Mouse (Mus musculus): ENCODE measurements around the gene Ntm. TPM values are rescaled to one million over a fixed set of nuclear protein-coding genes. Genes with fewer than 3 reads are reported as not detected.

The Ntm gene
- polyA plus RNA-seq, 1 experiment from 2014 or later: 134 TPM

- WGBS: 55% methylated on average over 5 of the region's 5 CpGs
- H3K4me1 ChIP-seq (replicated peaks; ENCODE audit: control insufficient read depth, insufficient read depth, low read length): peaks cover 8% of the 10 kb centered on the region
- no peaks in the 10 kb centered on the region for H3K27me3 ChIP-seq (replicated peaks; ENCODE audit: control insufficient read depth, insufficient read depth, low read length)
- no peaks in the 10 kb centered on the region for H3K9me3 ChIP-seq (ENCODE audit: control insufficient read depth, low read length)
- ATAC-seq: no peak
- H3K4me2 ChIP-seq (ENCODE audit: low read length): no peak overlapping the region
- no peak overlapping the region for H3K4me3 ChIP-seq (replicated peaks; ENCODE audit: low read length)
- H3K27ac ChIP-seq (ENCODE audit: low read length): no peak overlapping the region
- H3K36me3 ChIP-seq (ENCODE audit: control insufficient read depth, insufficient read depth): no peaks in the 10 kb centered on the region
- H3K9ac ChIP-seq (replicated peaks; ENCODE audit: low read depth, low read length): no peak overlapping the region
Measured at GRCm38 (mm10) chr9:29439401-29439800, 523.5 kb downstream of the Ntm start.

DNA sequence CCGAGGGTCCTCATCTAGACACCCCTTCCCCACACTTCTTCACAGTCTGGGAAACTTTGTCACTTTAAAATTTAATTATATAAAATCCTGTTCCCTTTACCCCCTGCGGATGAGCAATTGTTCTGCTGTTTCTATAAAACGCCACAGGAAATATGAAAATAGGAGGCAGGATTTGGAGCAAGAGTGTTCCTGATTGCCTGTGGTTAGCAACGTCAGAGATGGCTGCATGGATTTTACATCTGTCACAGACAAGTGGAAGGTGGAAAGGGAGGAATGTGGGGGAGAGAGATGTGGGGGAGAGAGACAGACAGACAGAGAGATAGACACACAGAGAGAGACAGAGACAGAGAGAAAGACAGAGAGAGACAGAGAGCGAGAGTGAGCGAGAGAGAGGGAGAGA, 528.3 kb downstream of the Ntm start:
- no peak overlapping the region for H3K4me3 ChIP-seq (replicated peaks; ENCODE audit: low read length)
- H3K4me1 ChIP-seq (replicated peaks; ENCODE audit: control insufficient read depth, insufficient read depth, low read length): peaks cover 9% of the 10 kb centered on the region
- no peak overlapping the region for H3K27ac ChIP-seq (ENCODE audit: low read length)
- H3K27me3 ChIP-seq (replicated peaks; ENCODE audit: control insufficient read depth, insufficient read depth, low read length): no peaks in the 10 kb centered on the region
- 36% methylated on average over 6 of the region's 6 CpGs for WGBS
- ATAC-seq: no peak
- H3K9me3 ChIP-seq (ENCODE audit: control insufficient read depth, low read length): no peaks in the 10 kb centered on the region
- H3K4me2 ChIP-seq (ENCODE audit: low read length): no peak overlapping the region
- H3K36me3 ChIP-seq (ENCODE audit: control insufficient read depth, insufficient read depth): no peaks in the 10 kb centered on the region
- no peak overlapping the region for H3K9ac ChIP-seq (replicated peaks; ENCODE audit: low read depth, low read length)

DNA sequence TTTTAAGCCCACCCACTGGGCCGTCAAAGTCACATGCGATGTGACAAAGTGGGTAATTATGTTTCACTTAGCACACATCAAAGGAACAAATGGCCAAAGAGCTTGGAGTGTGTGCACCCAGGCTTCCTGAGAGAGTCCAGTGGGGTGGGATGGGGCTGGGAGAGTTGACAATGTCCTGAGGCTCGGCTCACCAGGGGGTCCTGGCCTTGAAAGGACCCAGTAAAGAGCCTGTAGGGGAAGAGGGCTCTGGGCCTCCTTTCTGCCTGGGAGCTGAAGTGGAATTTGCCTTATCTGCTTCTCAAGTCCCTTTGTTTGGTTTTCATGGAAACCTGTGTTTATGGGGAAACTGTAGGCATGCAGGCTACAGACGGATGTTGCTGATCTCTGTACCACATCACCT, 529.0 kb downstream of the Ntm start:
- Histone ChIP-seq H3K36me3 (ENCODE audit: control insufficient read depth, insufficient read depth) (no peaks in the 10 kb centered on the region), H3K27ac (ENCODE audit: low read length) (no peak overlapping the region; the same call in 1 of the 2 replicates), H3K4me2 (ENCODE audit: low read length) (no peak overlapping the region), H3K4me3 (replicated peaks; ENCODE audit: low read length) (no peak overlapping the region), H3K9me3 (ENCODE audit: control insufficient read depth, low read length) (no peaks in the 10 kb centered on the region), H3K9ac (replicated peaks; ENCODE audit: low read depth, low read length) (no peak overlapping the region), H3K27me3 (replicated peaks; ENCODE audit: control insufficient read depth, insufficient read depth, low read length) (no peaks in the 10 kb centered on the region), H3K4me1 (replicated peaks; ENCODE audit: control insufficient read depth, insufficient read depth, low read length) (peaks cover 11% of the 10 kb centered on the region)
- WGBS: 8% methylated on average over 4 of the region's 4 CpGs
- no peak; the same call in 1 of the 2 replicates for ATAC-seq

- Histone ChIP-seq H3K4me3 (replicated peaks; ENCODE audit: low read length) (no peak overlapping the region), H3K27ac (ENCODE audit: low read length) (no peak overlapping the region), H3K4me1 (replicated peaks; ENCODE audit: control insufficient read depth, insufficient read depth, low read length) (peaks cover 15% of the 10 kb centered on the region), H3K36me3 (ENCODE audit: control insufficient read depth, insufficient read depth) (no peaks in the 10 kb centered on the region), H3K27me3 (replicated peaks; ENCODE audit: control insufficient read depth, insufficient read depth, low read length) (no peaks in the 10 kb centered on the region), H3K9ac (replicated peaks; ENCODE audit: low read depth, low read length) (no peak overlapping the region), H3K4me2 (ENCODE audit: low read length) (no peak overlapping the region), H3K9me3 (ENCODE audit: control insufficient read depth, low read length) (no peaks in the 10 kb centered on the region)
- WGBS: 51% methylated on average over 7 of the region's 7 CpGs
- no peak for ATAC-seq
Measured at GRCm38 (mm10) chr9:29433156-29433555, 529.8 kb downstream of the Ntm start.

DNA sequence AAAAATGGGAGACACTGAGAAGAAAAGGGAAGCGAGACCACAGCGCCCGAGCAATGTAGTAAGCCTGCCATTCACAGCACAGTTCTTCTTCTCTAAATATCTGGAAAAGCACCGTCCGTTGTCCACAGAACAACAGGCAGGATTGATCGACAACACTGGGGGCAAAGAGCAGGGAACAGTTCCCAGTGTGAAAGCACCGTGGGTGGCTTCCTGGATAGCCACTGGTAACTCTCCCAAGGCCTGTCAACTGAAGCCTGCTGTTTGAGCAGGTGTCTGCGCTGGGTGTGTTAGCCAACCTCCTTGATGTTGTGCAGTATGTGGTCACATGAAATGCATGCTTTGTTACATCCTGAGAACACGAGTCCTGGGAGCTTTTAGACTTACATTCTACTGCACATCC, 531.4 kb downstream of the Ntm start:
- WGBS: 82% methylated on average over 9 of the region's 9 CpGs
- ATAC-seq: no peak
- Histone ChIP-seq H3K9ac (replicated peaks; ENCODE audit: low read depth, low read length) (no peak overlapping the region), H3K27ac (ENCODE audit: low read length) (no peak overlapping the region), H3K36me3 (ENCODE audit: control insufficient read depth, insufficient read depth) (no peaks in the 10 kb centered on the region), H3K4me3 (replicated peaks; ENCODE audit: low read length) (no peak overlapping the region), H3K4me2 (ENCODE audit: low read length) (no peak overlapping the region), H3K27me3 (replicated peaks; ENCODE audit: control insufficient read depth, insufficient read depth, low read length) (no peaks in the 10 kb centered on the region), H3K9me3 (ENCODE audit: control insufficient read depth, low read length) (no peaks in the 10 kb centered on the region), H3K4me1 (replicated peaks; ENCODE audit: control insufficient read depth, insufficient read depth, low read length) (peaks cover 15% of the 10 kb centered on the region)

DNA sequence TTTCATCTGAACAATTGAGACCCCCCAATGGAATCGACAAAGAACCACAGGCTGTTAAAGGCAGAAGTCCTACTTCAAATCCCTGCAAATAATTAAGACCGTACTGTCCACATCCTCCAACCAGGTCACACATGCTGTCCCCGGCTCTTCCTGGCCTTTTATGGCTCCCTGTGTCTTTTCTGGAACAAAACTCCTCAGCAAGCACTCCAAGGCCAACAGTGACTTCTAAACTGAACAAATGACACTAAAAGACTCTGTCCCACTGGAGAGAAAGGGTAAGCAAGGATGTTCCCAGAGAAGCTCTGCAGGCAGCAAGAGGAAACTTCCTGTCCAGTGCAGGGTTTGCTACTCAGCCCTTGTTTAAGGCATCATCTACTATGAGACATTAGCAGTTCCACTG, 532.8 kb downstream of the Ntm start:
- Histone ChIP-seq H3K27ac (ENCODE audit: low read length) (no peak overlapping the region), H3K36me3 (ENCODE audit: control insufficient read depth, insufficient read depth) (no peaks in the 10 kb centered on the region), H3K4me2 (ENCODE audit: low read length) (no peak overlapping the region), H3K4me1 (replicated peaks; ENCODE audit: control insufficient read depth, insufficient read depth, low read length) (peaks cover 15% of the 10 kb centered on the region), H3K9me3 (ENCODE audit: control insufficient read depth, low read length) (no peaks in the 10 kb centered on the region), H3K4me3 (replicated peaks; ENCODE audit: low read length) (no peak overlapping the region), H3K27me3 (replicated peaks; ENCODE audit: control insufficient read depth, insufficient read depth, low read length) (no peaks in the 10 kb centered on the region), H3K9ac (replicated peaks; ENCODE audit: low read depth, low read length) (no peak overlapping the region)
- 61% methylated on average over 3 of the region's 3 CpGs for WGBS
- ATAC-seq: no peak

DNA sequence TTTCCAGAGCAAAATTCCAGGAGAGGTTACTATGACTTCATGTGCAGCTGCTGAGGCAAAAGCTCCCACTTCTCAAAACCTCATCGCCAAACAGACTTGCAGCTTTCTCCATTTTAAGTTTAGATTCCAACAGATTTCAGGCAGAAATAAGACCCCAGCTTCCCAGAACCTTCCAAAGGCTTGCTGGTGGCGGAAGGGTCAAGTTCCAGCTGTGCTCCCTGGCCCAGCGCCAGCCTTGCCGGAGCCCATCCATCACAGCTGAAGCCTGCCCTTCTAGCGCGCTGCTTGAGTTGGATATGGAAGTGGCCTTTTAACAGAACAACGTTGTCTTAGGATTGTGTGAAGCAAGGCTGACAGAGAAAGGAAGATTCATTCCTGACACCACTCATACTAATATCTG, 534.6 kb downstream of the Ntm start:
- H3K27ac ChIP-seq (ENCODE audit: low read length): no peak overlapping the region
- H3K4me3 ChIP-seq (replicated peaks; ENCODE audit: low read length): no peak overlapping the region
- H3K9ac ChIP-seq (replicated peaks; ENCODE audit: low read depth, low read length): no peak overlapping the region
- H3K9me3 ChIP-seq (ENCODE audit: control insufficient read depth, low read length): no peaks in the 10 kb centered on the region
- 36% methylated on average over 7 of the region's 7 CpGs for WGBS
- no peak overlapping the region for H3K4me2 ChIP-seq (ENCODE audit: low read length)
- no peak for ATAC-seq
- H3K36me3 ChIP-seq (ENCODE audit: control insufficient read depth, insufficient read depth): no peaks in the 10 kb centered on the region
- H3K27me3 ChIP-seq (replicated peaks; ENCODE audit: control insufficient read depth, insufficient read depth, low read length): no peaks in the 10 kb centered on the region
- H3K4me1 ChIP-seq (replicated peaks; ENCODE audit: control insufficient read depth, insufficient read depth, low read length): peaks cover 7% of the 10 kb centered on the region; the same call in 1 of the 2 replicates

GRCm38 (mm10) chr9:29426261-29426660, 536.7 kb downstream of the Ntm start:
- H3K9ac ChIP-seq (replicated peaks; ENCODE audit: low read depth, low read length): no peak overlapping the region
- 93% methylated on average over 2 of the region's 2 CpGs for WGBS

DNA sequence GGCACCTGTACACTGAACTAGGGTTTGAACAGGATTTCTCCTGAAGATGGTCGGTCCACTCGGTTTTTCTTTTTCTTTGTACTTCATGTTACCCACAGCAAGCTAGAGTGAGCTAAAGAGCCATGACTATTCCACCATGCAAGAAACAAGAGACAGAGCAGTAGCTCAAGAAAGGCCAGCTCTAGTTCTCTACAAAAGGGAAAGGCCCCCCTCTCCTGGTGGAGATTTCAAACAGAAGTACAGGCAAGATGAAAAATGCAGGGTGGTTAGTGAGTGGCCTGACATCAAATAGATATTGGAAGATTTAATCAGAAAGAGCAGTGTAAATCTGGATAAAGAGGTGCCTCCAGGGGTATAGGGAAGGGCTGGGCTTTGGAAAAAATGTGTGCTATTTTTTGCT, 547.4 kb downstream of the Ntm start:
- Histone ChIP-seq H3K4me3 (replicated peaks; ENCODE audit: low read length) (no peak overlapping the region), H3K36me3 (ENCODE audit: control insufficient read depth, insufficient read depth) (no peaks in the 10 kb centered on the region), H3K4me1 (replicated peaks; ENCODE audit: control insufficient read depth, insufficient read depth, low read length) (peaks cover 18% of the 10 kb centered on the region), H3K27ac (ENCODE audit: low read length) (no peak overlapping the region), H3K9me3 (ENCODE audit: control insufficient read depth, low read length) (no peaks in the 10 kb centered on the region), H3K27me3 (replicated peaks; ENCODE audit: control insufficient read depth, insufficient read depth, low read length) (peaks cover 17% of the 10 kb centered on the region), H3K4me2 (ENCODE audit: low read length) (no peak overlapping the region), H3K9ac (replicated peaks; ENCODE audit: low read depth, low read length) (no peak overlapping the region)
- 71% methylated on average over 2 of the region's 2 CpGs for WGBS
- no peak for ATAC-seq

More at GRCm38 (mm10) chr9:29426261-29426660, 536.7 kb downstream of the Ntm start:
- Histone ChIP-seq H3K9me3 (ENCODE audit: control insufficient read depth, low read length) (no peaks in the 10 kb centered on the region), H3K27me3 (replicated peaks; ENCODE audit: control insufficient read depth, insufficient read depth, low read length) (no peaks in the 10 kb centered on the region), H3K4me3 (replicated peaks; ENCODE audit: low read length) (no peak overlapping the region), H3K4me2 (ENCODE audit: low read length) (no peak overlapping the region), H3K36me3 (ENCODE audit: control insufficient read depth, insufficient read depth) (no peaks in the 10 kb centered on the region), H3K4me1 (replicated peaks; ENCODE audit: control insufficient read depth, insufficient read depth, low read length) (peaks cover 7% of the 10 kb centered on the region; the same call in 1 of the 2 replicates), H3K27ac (ENCODE audit: low read length) (no peak overlapping the region)
- ATAC-seq: no peak

DNA sequence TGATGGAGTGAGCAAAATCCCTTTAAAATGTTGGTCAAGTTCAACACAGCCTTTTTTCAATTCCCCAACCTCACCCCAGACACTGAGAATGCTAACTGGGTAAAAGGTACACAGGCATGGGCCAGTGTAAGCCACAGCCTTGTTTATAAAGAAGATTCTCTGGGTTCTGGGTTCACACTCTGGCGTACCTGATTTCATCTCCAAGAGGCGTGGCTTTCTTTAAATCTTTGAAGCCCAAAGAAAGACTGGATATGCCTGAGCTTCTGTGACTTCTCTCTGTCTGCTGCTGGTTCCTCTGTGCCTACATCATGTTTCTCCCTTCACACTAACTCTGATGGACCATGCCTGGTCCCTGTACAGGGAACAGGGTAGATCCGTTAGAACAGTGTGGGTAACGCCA, 549.8 kb downstream of the Ntm start:
- 74% methylated on average over 4 of the region's 4 CpGs for WGBS
- Histone ChIP-seq H3K4me1 (replicated peaks; ENCODE audit: control insufficient read depth, insufficient read depth, low read length) (peaks cover 18% of the 10 kb centered on the region), H3K36me3 (ENCODE audit: control insufficient read depth, insufficient read depth) (no peaks in the 10 kb centered on the region), H3K4me2 (ENCODE audit: low read length) (0 out of 2 replicates have a peak overlapping the region, but pooled peaks have one; percentile 98), H3K27me3 (replicated peaks; ENCODE audit: control insufficient read depth, insufficient read depth, low read length) (peaks cover 25% of the 10 kb centered on the region), H3K9me3 (ENCODE audit: control insufficient read depth, low read length) (no peaks in the 10 kb centered on the region), H3K4me3 (replicated peaks; ENCODE audit: low read length) (no peak overlapping the region; the same call in 1 of the 2 replicates), H3K9ac (replicated peaks; ENCODE audit: low read depth, low read length) (no peak overlapping the region), H3K27ac (ENCODE audit: low read length) (no peak overlapping the region)
- no peak for ATAC-seq
